Mouse (Mus musculus) urinary bladder, postnatal 25 days (tissue): Measurements from ENCODE around the gene Rtca.

Source experiments
- DNase-seq: peaks from one replicate; pipeline ENCODE4 v3.0.0; 2022; ENCODE audit warnings: low spot score

Rtca gene

GRCm38 (mm10) chr3:116507772-116508351 lies at the start of gene Rtca:
Gene Rtca, minus strand, starts transcription at chr3:116508208.
- DNase-seq = peak; percentile 98

- no peak for DNase-seq
These were observed 43.4 kb upstream of the Rtca start for GRCm38 (mm10) chr3:116551362-116551761.

GRCm38 (mm10) chr3:116547430-116547829 lies 39.4 kb upstream of the Rtca start:
- no peak for DNase-seq

- no peak for DNase-seq
These were observed 34.5 kb upstream of the Rtca start for GRCm38 (mm10) chr3:116542532-116542931.

GRCm38 (mm10) chr3:116542070-116542469 lies 34.1 kb upstream of the Rtca start:
- no peak for DNase-seq

GRCm38 (mm10) chr3:116537200-116537573 lies 29.2 kb upstream of the Rtca start:
- DNase-seq = no peak

GRCm38 (mm10) chr3:116536428-116537199 lies 28.6 kb upstream of the Rtca start:
- no peak for DNase-seq

- DNase-seq = no peak
These were observed 22.8 kb upstream of the Rtca start for GRCm38 (mm10) chr3:116530826-116531225.

- DNase-seq = no peak
These were observed 21.7 kb upstream of the Rtca start for GRCm38 (mm10) chr3:116529741-116530140.

- no peak for DNase-seq
These were observed 12.2 kb upstream of the Rtca start for GRCm38 (mm10) chr3:116520141-116520761.

GRCm38 (mm10) chr3:116512904-116513716 lies 5.1 kb upstream of the Rtca start, which contains the start of gene Dbt:
Gene Dbt, plus strand, starts transcription at chr3:116513070.
- peak; percentile 72 for DNase-seq

- peak; percentile 7 for DNase-seq
These were observed 4.3 kb upstream of the Rtca start for GRCm38 (mm10) chr3:116512151-116512903.

GRCm38 (mm10) chr3:116495671-116496070 lies 12.3 kb downstream of the Rtca start:
- no peak for DNase-seq

GRCm38 (mm10) chr3:116493658-116494057 lies 14.3 kb downstream of the Rtca start:
- DNase-seq = no peak

- no peak for DNase-seq
These were observed 16.0 kb downstream of the Rtca start for GRCm38 (mm10) chr3:116491923-116492454.

- DNase-seq = no peak
These were observed 17.1 kb downstream of the Rtca start for GRCm38 (mm10) chr3:116490920-116491319.

GRCm38 (mm10) chr3:116483271-116483670 lies 24.7 kb downstream of the Rtca start:
- DNase-seq = no peak

GRCm38 (mm10) chr3:116482724-116483123 lies 25.3 kb downstream of the Rtca start:
- DNase-seq = no peak

- DNase-seq = no peak
These were observed 27.1 kb downstream of the Rtca start for GRCm38 (mm10) chr3:116480937-116481336.

- no peak for DNase-seq
These were observed 27.9 kb downstream of the Rtca start for GRCm38 (mm10) chr3:116480119-116480518.

GRCm38 (mm10) chr3:116477351-116477750 lies 30.7 kb downstream of the Rtca start:
- no peak for DNase-seq
